Mouse (Mus musculus) MEL (cell line): ENCODE data around the gene Nudt3.
A peak's percentile ranks its signal among the peaks of the same experiment; 100 is the strongest.

Experiments used
- BHLHE40 ChIP-seq: IDR thresholded peaks from 2 replicates; pipeline ENCODE4 v1.6.1; 2012; ENCODE audit warnings: low read depth, mild to moderate bottlenecking, inconsistent platforms, low read length, improper control_type of control experiment, borderline replicate concordance
- CTCF ChIP-seq, 3 experiments: IDR thresholded peaks in 2 of 3; conservative IDR thresholded peaks in 1 of 3; 2 replicates each; pipeline ENCODE4 v1.5.1; 2011 to 2012; ENCODE audit warnings: low read length in 3 of 3, low read depth in 2 of 3, mild to moderate bottlenecking in 2 of 3, improper control_type of control experiment in 1 of 3, inconsistent platforms in 1 of 3, mixed read lengths in 1 of 3, moderate library complexity in 1 of 3; ENCODE audit not compliant: control insufficient read depth in 1 of 3, insufficient read depth in 1 of 3, poor library complexity in 1 of 3, severe bottlenecking in 1 of 3
- E2F4 ChIP-seq: IDR thresholded peaks from 2 replicates; pipeline ENCODE4 v1.6.1; 2011; ENCODE audit warnings: low read depth, low read length, improper control_type of control experiment, borderline replicate concordance
- ELF1 ChIP-seq: IDR thresholded peaks from 2 replicates; pipeline ENCODE4 v1.6.1; 2014; ENCODE audit warnings: low read depth, mild to moderate bottlenecking, inconsistent platforms, low read length, improper control_type of control experiment, moderate library complexity
- ETS1 ChIP-seq: IDR thresholded peaks from 2 replicates; pipeline ENCODE4 v1.6.1; 2012; ENCODE audit warnings: low read depth, mild to moderate bottlenecking, inconsistent platforms, low read length, improper control_type of control experiment, moderate library complexity
- MAFK ChIP-seq: IDR thresholded peaks from 2 replicates; pipeline ENCODE4 v1.6.1; 2011; ENCODE audit warnings: low read depth, mild to moderate bottlenecking, low read length, improper control_type of control experiment, borderline replicate concordance
- MYC ChIP-seq: IDR thresholded peaks from 2 replicates; pipeline ENCODE4 v1.6.1; 2011; ENCODE audit warnings: low read depth, mild to moderate bottlenecking, low read length, improper control_type of control experiment, moderate library complexity
- POLR2A ChIP-seq, 2 experiments: IDR thresholded peaks; 2 replicates each; pipeline ENCODE4 v1.6.1; 2011 to 2012; ENCODE audit warnings: low read length in 2 of 2, mild to moderate bottlenecking in 2 of 2, control low read depth in 1 of 2, improper control_type of control experiment in 1 of 2, low read depth in 1 of 2, moderate library complexity in 1 of 2; ENCODE audit not compliant: control insufficient read depth in 1 of 2, insufficient read depth in 1 of 2, poor library complexity in 1 of 2
- SIN3A ChIP-seq: IDR thresholded peaks from 2 replicates; pipeline ENCODE4 v1.6.1; 2012; ENCODE audit warnings: low read length, improper control_type of control experiment, inconsistent platforms
- SMC3 ChIP-seq: IDR thresholded peaks from 2 replicates; pipeline ENCODE4 v1.6.1; 2011; ENCODE audit warnings: low read depth, low read length, improper control_type of control experiment
- TAL1 ChIP-seq: IDR thresholded peaks from 2 replicates; pipeline ENCODE4 v1.6.1; 2012; ENCODE audit warnings: mild to moderate bottlenecking, inconsistent platforms, low read length, moderate library complexity, mixed read lengths
- TCF12 ChIP-seq: IDR thresholded peaks from 2 replicates; pipeline ENCODE4 v1.6.1; 2014; ENCODE audit warnings: low read depth, mild to moderate bottlenecking, inconsistent platforms, low read length, improper control_type of control experiment, moderate library complexity

- TF ChIP-seq BHLHE40 (no peak), POLR2A (IDR thresholded peaks at IDR 0.05; ENCODE audit: control insufficient read depth in 1 of 2, insufficient read depth in 1 of 2, low read depth in 1 of 2, low read length in 2 of 2, poor library complexity in 1 of 2) (no peak), SIN3A (no peak), MAFK (no peak), SMC3 (peak; percentile 37), TAL1 (no peak), ETS1 (no peak), ELF1 (no peak), CTCF (IDR thresholded peaks at IDR 0.05 in 2 of 3, conservative IDR thresholded peaks at IDR 0.05 in 1 of 3; ENCODE audit: control insufficient read depth in 1 of 3, insufficient read depth in 1 of 3, low read depth in 2 of 3, low read length in 3 of 3, poor library complexity in 1 of 3, severe bottlenecking in 1 of 3) (peak; percentile 35 to 67 (median 59)), TCF12 (no peak), E2F4 (no peak), MYC (no peak)
Measured at GRCm38 (mm10) chr17:27533354-27533753, 89.9 kb downstream of the Nudt3 start.
